Mouse (Mus musculus): Measurements from ENCODE around the gene Vmn2r114.

- TF ChIP-seq CTCF (IDR thresholded peaks at IDR 0.05; ENCODE audit: control insufficient read depth, insufficient read depth, insufficient replicate concordance, low read depth, low read length) (no peak), POLR2A (IDR thresholded peaks at IDR 0.05; ENCODE audit: control insufficient read depth, low read depth, low read length) (no peak)
These were observed 18.3 kb upstream of the Vmn2r114 start for GRCm38 (mm10) chr17:23330657-23331056.

Measured in testis, adult 2 months (tissue).